Mouse (Mus musculus) midbrain, postnatal 0 days (tissue): ENCODE measurements around the gene Umodl1. TPM values are rescaled to one million over a fixed set of nuclear protein-coding genes. Genes with fewer than 3 reads are reported as not detected.

ENCODE experiments used
- ATAC-seq: fragments of 200-750 bp; cut with Nextera tagmentation; 2 replicates; pipeline ENCODE4 v1.8.0; 2017; ENCODE audit warnings: moderate number of reproducible peaks, mild to moderate bottlenecking, moderate TSS enrichment, moderate library complexity; ENCODE audit not compliant: low FRiP score
- DNase-seq: peaks from one replicate; pipeline ENCODE4 v3.0.0-alpha.2; 2015; ENCODE audit warnings: low spot score
- H3K27ac ChIP-seq: fragments of 300-500 bp; sonication (generic); 2 replicates; pipeline ENCODE4 v1.5.1; 2014; ENCODE audit warnings: low read depth, mild to moderate bottlenecking, low read length, mixed read lengths
- H3K27me3 ChIP-seq: fragments of 300-500 bp; sonication (generic); 2 replicates; pipeline ENCODE4 v1.6.1; 2014; ENCODE audit warnings: low read length, control low read depth, mixed read lengths; ENCODE audit not compliant: insufficient read depth
- H3K36me3 ChIP-seq: fragments of 300-500 bp; sonication (generic); 2 replicates; pipeline ENCODE4 v1.6.1; 2014; ENCODE audit warnings: low read length, control low read depth, mixed read lengths; ENCODE audit not compliant: insufficient read depth
- H3K4me1 ChIP-seq: fragments of 300-500 bp; sonication (generic); 2 replicates; pipeline ENCODE4 v1.6.1; 2014; ENCODE audit warnings: mild to moderate bottlenecking, control low read depth, antibody characterized with exemption, low read length, mixed read lengths; ENCODE audit not compliant: insufficient read depth
- H3K4me2 ChIP-seq: fragments of 300-500 bp; sonication (generic); 2 replicates; pipeline ENCODE4 v1.6.1; 2014; ENCODE audit warnings: low read depth, mild to moderate bottlenecking, low read length, mixed read lengths; ENCODE audit not compliant: poor library complexity, severe bottlenecking
- H3K4me3 ChIP-seq: fragments of 300-500 bp; sonication (generic); 2 replicates; pipeline ENCODE4 v1.5.1; 2014; ENCODE audit warnings: low read depth, mild to moderate bottlenecking, low read length, moderate library complexity
- H3K9ac ChIP-seq: fragments of 300-500 bp; sonication (generic); replicated peaks from 2 replicates; pipeline ENCODE4 v1.6.1; 2014; ENCODE audit warnings: mild to moderate bottlenecking, low read length, moderate library complexity, mixed read lengths; ENCODE audit not compliant: poor library complexity, severe bottlenecking
- H3K9me3 ChIP-seq: fragments of 300-500 bp; sonication (generic); 2 replicates; pipeline ENCODE4 v1.6.1; 2016; ENCODE audit warnings: low read length, control low read depth
- CTCF ChIP-seq: IDR thresholded peaks from 2 replicates; pipeline ENCODE4 v1.5.1; 2016; ENCODE audit warnings: antibody characterized with exemption, mild to moderate bottlenecking
- WGBS: fragments of 180-500 bp; shearing (Covaris S2); extraction: QIAGEN DNeasy Blood & Tissue Kit; methylation state at CpG from one replicate; pipeline ENCODE4 v1.1.7; 2014; 5-methylcytosine and 5-hydroxymethylcytosine counted together
- polyA plus RNA-seq: library from polyadenylated mRNA; unstranded; fragments of >200 nt; fragmentation: Nextera tagmentation; extraction: Ambion mirVana; gene quantifications from 2 replicates; pipeline ENCODE4 v1.2.1, GENCODE M21; 2015
- total RNA-seq: library from RNA; depleted of rRNA; stranded (reverse); fragments of >200 nt; gene quantifications from 2 replicates; pipeline ENCODE4 v1.2.3, GENCODE M21; 2014

Umodl1 gene
- total and polyA plus RNA-seq, 2 experiments from 2014 or later: 0.12 to 0.16 TPM

GRCm38 (mm10) chr17:31000897-31001296 lies 46.5 kb downstream of the Umodl1 start:
- Histone ChIP-seq H3K27me3 (no peaks in the 10 kb centered on the region), H3K9ac (no peak overlapping the region), H3K36me3 (no peaks in the 10 kb centered on the region), H3K4me2 (no peak overlapping the region), H3K4me1 (no peaks in the 10 kb centered on the region), H3K4me3 (no peak overlapping the region), H3K27ac (no peak overlapping the region), H3K9me3 (no peaks in the 10 kb centered on the region)
- WGBS: 32% methylated on average over 5 of the region's 5 CpGs
- DNase-seq (no peak), ATAC-seq (no peak)
- TF ChIP-seq CTCF: no peak

GRCm38 (mm10) chr17:31002613-31003012 lies 48.2 kb downstream of the Umodl1 start:
- DNase-seq: no peak
- no peak overlapping the region for H3K4me3 ChIP-seq
- no peaks in the 10 kb centered on the region for H3K9me3 ChIP-seq
- H3K4me1 ChIP-seq: no peaks in the 10 kb centered on the region
- no peak overlapping the region for H3K27ac ChIP-seq
- 86% methylated on average over 5 of the region's 5 CpGs for WGBS
- H3K4me2 ChIP-seq: no peak overlapping the region
- no peak overlapping the region for H3K9ac ChIP-seq
- ATAC-seq: no peak
- TF ChIP-seq CTCF: no peak
- H3K36me3 ChIP-seq: no peaks in the 10 kb centered on the region
- no peaks in the 10 kb centered on the region for H3K27me3 ChIP-seq

GRCm38 (mm10) chr17:31005284-31005683 lies 50.8 kb downstream of the Umodl1 start:
- Histone ChIP-seq H3K4me1 (no peaks in the 10 kb centered on the region), H3K9me3 (no peaks in the 10 kb centered on the region), H3K4me2 (no peak overlapping the region), H3K9ac (no peak overlapping the region), H3K27me3 (no peaks in the 10 kb centered on the region), H3K27ac (no peak overlapping the region), H3K36me3 (no peaks in the 10 kb centered on the region), H3K4me3 (no peak overlapping the region)
- ATAC-seq (no peak), DNase-seq (no peak)
- no peak for TF ChIP-seq CTCF
- WGBS: 91% methylated on average over 2 of the region's 2 CpGs

- Histone ChIP-seq H3K9me3 (no peaks in the 10 kb centered on the region), H3K36me3 (no peaks in the 10 kb centered on the region), H3K4me3 (no peak overlapping the region), H3K4me2 (no peak overlapping the region), H3K27me3 (no peaks in the 10 kb centered on the region), H3K4me1 (no peaks in the 10 kb centered on the region), H3K27ac (no peak overlapping the region), H3K9ac (no peak overlapping the region)
- WGBS: 77% methylated on average over 3 of the region's 3 CpGs
- DNase-seq (no peak), ATAC-seq (no peak)
- no peak for TF ChIP-seq CTCF
Measured at GRCm38 (mm10) chr17:31007357-31007756, 52.9 kb downstream of the Umodl1 start.

- 88% methylated on average over 8 of the region's 8 CpGs for WGBS
- no peaks in the 10 kb centered on the region for H3K36me3 ChIP-seq
- H3K27me3 ChIP-seq: no peaks in the 10 kb centered on the region
- no peak overlapping the region for H3K27ac ChIP-seq
- no peak overlapping the region for H3K4me2 ChIP-seq
- no peak overlapping the region for H3K4me3 ChIP-seq
- no peak for DNase-seq
- H3K9ac ChIP-seq: no peak overlapping the region
- TF ChIP-seq CTCF: no peak
- no peak for ATAC-seq
- H3K4me1 ChIP-seq: no peaks in the 10 kb centered on the region
- no peaks in the 10 kb centered on the region for H3K9me3 ChIP-seq
Measured at GRCm38 (mm10) chr17:31008416-31008815, 54.0 kb downstream of the Umodl1 start.

GRCm38 (mm10) chr17:31011551-31012394 lies 57.3 kb downstream of the Umodl1 start:
- Histone ChIP-seq H3K9me3 (0 out of 2 replicates have a peak, but pooled peaks cover 2% of the 10 kb centered on the region), H3K36me3 (no peaks in the 10 kb centered on the region), H3K4me2 (no peak overlapping the region), H3K27ac (no peak overlapping the region), H3K4me1 (no peaks in the 10 kb centered on the region), H3K9ac (no peak overlapping the region), H3K27me3 (no peaks in the 10 kb centered on the region), H3K4me3 (no peak overlapping the region)
- DNase-seq: peak; percentile 76
- WGBS: 33% methylated on average over 9 of the region's 9 CpGs
- no peak for ATAC-seq
- TF ChIP-seq CTCF: peak; percentile 99
